Mouse (Mus musculus): Measurements from ENCODE around the gene Olfr1440. TPM values are rescaled to one million over a fixed set of nuclear protein-coding genes. Genes with fewer than 3 reads are reported as not detected.

The Olfr1440 gene
- total RNA-seq, 2 experiments from 2014 or later = not detected

Other genes starting within 250 kb of the Olfr1440 start
- gene Olfr1555-ps1, start 217.2 kb upstream of the Olfr1440 start, total RNA-seq (2015; ENCODE audit: low replicate concordance) = not detected in 2 replicates
- gene Olfr1555-ps1, start 217.2 kb upstream of the Olfr1440 start, total RNA-seq (2017; ENCODE audit: low replicate concordance) = not detected in 2 replicates
- gene Olfr1431, start 186.6 kb upstream of the Olfr1440 start, total RNA-seq (2015; ENCODE audit: low replicate concordance) = not detected in 2 replicates
- gene Olfr1431, start 186.6 kb upstream of the Olfr1440 start, total RNA-seq (2017; ENCODE audit: low replicate concordance) = not detected in 2 replicates
- gene Olfr1432, start 154.7 kb upstream of the Olfr1440 start, total RNA-seq (2015; ENCODE audit: low replicate concordance) = not detected in 2 replicates
- gene Olfr1432, start 154.7 kb upstream of the Olfr1440 start, total RNA-seq (2017; ENCODE audit: low replicate concordance) = not detected in 2 replicates
- gene Olfr262, start 145.6 kb upstream of the Olfr1440 start, total RNA-seq (2015; ENCODE audit: low replicate concordance) = not detected in 2 replicates
- gene Olfr262, start 145.6 kb upstream of the Olfr1440 start, total RNA-seq (2017; ENCODE audit: low replicate concordance) = not detected in 2 replicates
- not detected in 2 replicates for gene Olfr235, start 126.2 kb upstream of the Olfr1440 start, total RNA-seq (2015; ENCODE audit: low replicate concordance)
- not detected in 2 replicates for gene Olfr235, start 126.2 kb upstream of the Olfr1440 start, total RNA-seq (2017; ENCODE audit: low replicate concordance)
- gene Olfr1434, start 107.4 kb upstream of the Olfr1440 start, total RNA-seq (2015; ENCODE audit: low replicate concordance) = not detected in 2 replicates
- not detected in 2 replicates for gene Olfr1434, start 107.4 kb upstream of the Olfr1440 start, total RNA-seq (2017; ENCODE audit: low replicate concordance)
- not detected in 2 replicates for gene Olfr1436, start 88.1 kb upstream of the Olfr1440 start, total RNA-seq (2015; ENCODE audit: low replicate concordance)
- gene Olfr1436, start 88.1 kb upstream of the Olfr1440 start, total RNA-seq (2017; ENCODE audit: low replicate concordance) = not detected in 2 replicates
- gene Olfr1437, start 62.2 kb upstream of the Olfr1440 start, total RNA-seq (2015; ENCODE audit: low replicate concordance) = not detected in 2 replicates
- gene Olfr1437, start 62.2 kb upstream of the Olfr1440 start, total RNA-seq (2017; ENCODE audit: low replicate concordance) = not detected in 2 replicates
- not detected in 2 replicates for gene Olfr1438-ps1, start 51.4 kb upstream of the Olfr1440 start, total RNA-seq (2015; ENCODE audit: low replicate concordance)
- gene Olfr1438-ps1, start 51.4 kb upstream of the Olfr1440 start, total RNA-seq (2017; ENCODE audit: low replicate concordance) = not detected in 2 replicates
- not detected in 2 replicates for gene Olfr1441, start 30.2 kb downstream of the Olfr1440 start, total RNA-seq (2015; ENCODE audit: low replicate concordance)
- gene Olfr1441, start 30.2 kb downstream of the Olfr1440 start, total RNA-seq (2017; ENCODE audit: low replicate concordance) = not detected in 2 replicates
- gene Pfpl, start 40.6 kb downstream of the Olfr1440 start, total RNA-seq (2015; ENCODE audit: low replicate concordance) = not detected in 2 replicates
- not detected in 2 replicates for gene Pfpl, start 40.6 kb downstream of the Olfr1440 start, total RNA-seq (2017; ENCODE audit: low replicate concordance)
- 61.6 and 71.0 TPM in 2 replicates for gene Mpeg1, start 73.5 kb downstream of the Olfr1440 start, total RNA-seq (2015; ENCODE audit: low replicate concordance)
- gene Mpeg1, start 73.5 kb downstream of the Olfr1440 start, total RNA-seq (2017; ENCODE audit: low replicate concordance) = 23.0 and 36.1 TPM in 2 replicates
- 5.8 and 7.1 TPM in 2 replicates for gene Dtx4, start 114.2 kb downstream of the Olfr1440 start, total RNA-seq (2015; ENCODE audit: low replicate concordance)
- gene Dtx4, start 114.2 kb downstream of the Olfr1440 start, total RNA-seq (2017; ENCODE audit: low replicate concordance) = 1.2 and 2.6 TPM in 2 replicates
- 154 and 179 TPM in 2 replicates for gene Fam111a, start 158.5 kb downstream of the Olfr1440 start, total RNA-seq (2015; ENCODE audit: low replicate concordance)
- gene Fam111a, start 158.5 kb downstream of the Olfr1440 start, total RNA-seq (2017; ENCODE audit: low replicate concordance) = 182 and 186 TPM in 2 replicates
- gene Gm4952, start 212.7 kb downstream of the Olfr1440 start, total RNA-seq (2015; ENCODE audit: low replicate concordance) = not detected in 2 replicates
- gene Gm4952, start 212.7 kb downstream of the Olfr1440 start, total RNA-seq (2017; ENCODE audit: low replicate concordance) = not detected in 2 replicates
- not detected in 2 replicates for gene Glyat, start 246.0 kb downstream of the Olfr1440 start, total RNA-seq (2015; ENCODE audit: low replicate concordance)
- gene Glyat, start 246.0 kb downstream of the Olfr1440 start, total RNA-seq (2017; ENCODE audit: low replicate concordance) = 5.3 TPM in 1 of 2 replicates, not detected in the other

All from erythroid progenitor cell, adult 5-6 weeks (primary cell).